17 mouse cellular contexts compared by ENCODE assay signal in the genomic region with DNA sequence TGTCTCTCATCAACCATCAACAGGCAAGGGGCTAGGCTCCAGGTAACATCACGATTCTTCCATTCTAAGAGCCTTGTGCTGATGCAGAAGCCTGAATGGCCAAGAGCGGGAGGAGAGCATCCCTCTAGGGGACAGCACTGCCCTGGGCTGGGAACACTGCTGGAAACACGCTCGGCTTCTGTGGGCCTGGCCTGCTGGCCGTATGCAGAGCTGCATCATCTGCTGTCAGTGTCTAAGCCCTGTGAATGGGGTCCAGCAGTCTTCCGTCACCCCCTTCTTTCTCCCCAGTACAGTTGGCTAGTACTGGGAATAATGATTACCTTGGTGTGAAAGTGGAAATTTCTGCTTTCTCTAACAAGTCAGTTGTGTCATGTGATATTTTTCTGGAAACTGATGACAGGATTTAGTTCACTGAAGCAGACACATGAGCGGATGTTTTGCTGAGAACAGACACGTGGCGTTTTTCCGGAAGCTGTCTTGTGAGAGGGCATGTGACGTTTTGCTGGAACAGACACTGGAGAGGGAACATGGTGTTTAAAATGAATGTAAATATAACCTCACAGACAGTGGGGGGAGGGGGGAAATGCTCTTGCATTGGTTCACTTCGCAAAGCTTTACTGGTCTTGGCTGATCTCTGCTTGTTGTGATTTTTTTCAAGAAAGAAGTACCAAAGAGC. TPM values are rescaled to one million over a fixed set of nuclear protein-coding genes. Genes with fewer than 3 reads are reported as not detected.
DNase-seq lines count a peak whose midpoint lies in the region; ATAC-seq and TF ChIP-seq lines count a peak whose summit lies in the region.
"Had no signal": no experiment of that assay in that cellular context is flagged by ENCODE, and none has a peak within 500 bp of the region (broad histone marks: within the 10 kb centered on the region; RNA-seq: fewer than 3 reads in every experiment).

No protein-coding gene starts in this region.

- TF ChIP-seq POLR2A in liver, adult 2 months (IDR thresholded peaks at IDR 0.05; ENCODE audit: extremely low read depth, insufficient read depth, low read length), result no peak

- no peak overlapping the region for H3K4me2 ChIP-seq in forebrain, postnatal 0 days (ENCODE audit: low read depth)
- no peak overlapping the region for H3K4me2 ChIP-seq in forebrain, embryonic 13.5 days
- no peak overlapping the region for H3K4me2 ChIP-seq in lung, embryonic 16.5 days (ENCODE audit: low read depth, low read length)
- H3K4me2 ChIP-seq: midbrain, embryonic 15.5 days; neural tube, embryonic 15.5 days had no signal

- DNase-seq in forebrain, postnatal 0 days, result peak; percentile 46
- peak; percentile 10 for DNase-seq in liver, adult 2 months (ENCODE audit: extremely low read depth, low read depth, low spot score)
- DNase-seq in liver, result no peak
- no peak for DNase-seq in ovary, postnatal 10 days (ENCODE audit: low spot score)
- no peak for DNase-seq in spleen, postnatal 10 days (ENCODE audit: low spot score in 2 of 2)
- DNase-seq: adrenal gland, postnatal 36 days; cerebellum, adult 18-20 months; right cerebral cortex, postnatal 14 days had no signal

- ATAC-seq in forebrain, postnatal 0 days, result peak; percentile 65
- no peak; the same call in 1 of the 2 replicates for ATAC-seq in forebrain, embryonic 13.5 days
- peak; percentile 90 for ATAC-seq in lung, embryonic 16.5 days (ENCODE audit: low read depth)
- no peak for ATAC-seq in frontal cortex, adult (ENCODE audit: low TSS enrichment)
- ATAC-seq: midbrain, embryonic 15.5 days had no signal

- H3K36me3 ChIP-seq in forebrain, postnatal 0 days (ENCODE audit: insufficient read depth), result no peaks in the 10 kb centered on the region
- no peaks in the 10 kb centered on the region for H3K36me3 ChIP-seq in forebrain, embryonic 13.5 days (ENCODE audit: poor library complexity, severe bottlenecking)
- no peaks in the 10 kb centered on the region for H3K36me3 ChIP-seq in liver, adult 2 months (ENCODE audit: control insufficient read depth, insufficient read depth, low read length)
- no peaks in the 10 kb centered on the region for H3K36me3 ChIP-seq in lung, embryonic 16.5 days (ENCODE audit: control insufficient read depth, insufficient read depth, low read length)
- H3K36me3 ChIP-seq: midbrain, embryonic 15.5 days; neural tube, embryonic 15.5 days had no signal

- 48% methylated on average over 12 of the region's 12 CpGs for WGBS in forebrain, postnatal 0 days
- 85% methylated on average over 12 of the region's 12 CpGs for WGBS in forebrain, embryonic 13.5 days
- WGBS in liver, adult 2 months, result 76% methylated on average over 12 of the region's 12 CpGs
- 42% methylated on average over 12 of the region's 12 CpGs for WGBS in lung, embryonic 16.5 days

- H3K27me3 ChIP-seq in forebrain, postnatal 0 days (ENCODE audit: insufficient read depth, low read length), result no peaks in the 10 kb centered on the region
- H3K27me3 ChIP-seq in forebrain, embryonic 13.5 days, result no peaks in the 10 kb centered on the region
- H3K27me3 ChIP-seq in liver, adult 2 months (ENCODE audit: control insufficient read depth, insufficient read depth, low read length), result no peaks in the 10 kb centered on the region
- H3K27me3 ChIP-seq in lung, embryonic 16.5 days (ENCODE audit: control insufficient read depth, insufficient read depth, low read depth, low read length), result no peaks in the 10 kb centered on the region
- H3K27me3 ChIP-seq: midbrain, embryonic 15.5 days; neural tube, embryonic 15.5 days had no signal

- H3K9ac ChIP-seq in forebrain, postnatal 0 days, result no peak overlapping the region
- no peak overlapping the region for H3K9ac ChIP-seq in forebrain, embryonic 13.5 days
- no peak overlapping the region for H3K9ac ChIP-seq in liver, adult 2 months (ENCODE audit: low read depth, low read length)
- H3K9ac ChIP-seq in lung, embryonic 16.5 days (ENCODE audit: low read length), result no peak overlapping the region
- H3K9ac ChIP-seq: midbrain, embryonic 15.5 days; neural tube, embryonic 15.5 days had no signal

- no peaks in the 10 kb centered on the region for H3K9me3 ChIP-seq in forebrain, postnatal 0 days (ENCODE audit: low read length)
- H3K9me3 ChIP-seq in forebrain, embryonic 13.5 days (replicated peaks), result no peaks in the 10 kb centered on the region; the same call in 1 of the 2 replicates
- H3K9me3 ChIP-seq in lung, embryonic 16.5 days (ENCODE audit: control insufficient read depth, low read length), result no peaks in the 10 kb centered on the region
- H3K9me3 ChIP-seq: midbrain, embryonic 15.5 days; neural tube, embryonic 15.5 days had no signal

- TF ChIP-seq CTCF in forebrain, postnatal 0 days (IDR thresholded peaks at IDR 0.05; ENCODE audit: low read depth), result peak; percentile 18; the same call in 1 of the 2 replicates
- TF ChIP-seq CTCF in liver, adult 2 months (IDR thresholded peaks at IDR 0.05; ENCODE audit: low read depth, low read length), result no peak

- H3K27ac ChIP-seq in forebrain, postnatal 0 days (ENCODE audit: low read depth, low read length), result no peak overlapping the region
- H3K27ac ChIP-seq in forebrain, embryonic 13.5 days, result no peak overlapping the region
- H3K27ac ChIP-seq in liver, adult 2 months (replicated peaks; ENCODE audit: insufficient read depth, low read depth, low read length), result no peak overlapping the region
- no peak overlapping the region for H3K27ac ChIP-seq in lung, embryonic 16.5 days (ENCODE audit: low read length)
- H3K27ac ChIP-seq: midbrain, embryonic 15.5 days; neural tube, embryonic 15.5 days had no signal

- no peak overlapping the region for H3K4me3 ChIP-seq in forebrain, postnatal 0 days (ENCODE audit: low read depth, low read length)
- H3K4me3 ChIP-seq in forebrain, embryonic 13.5 days, result no peak overlapping the region
- no peak overlapping the region for H3K4me3 ChIP-seq in liver, adult 2 months (ENCODE audit: insufficient read depth, low read depth, low read length)
- H3K4me3 ChIP-seq in lung, embryonic 16.5 days (ENCODE audit: low read length), result no peak overlapping the region
- H3K4me3 ChIP-seq: midbrain, embryonic 15.5 days; neural tube, embryonic 15.5 days had no signal

- H3K4me1 ChIP-seq in forebrain, postnatal 0 days (ENCODE audit: insufficient read depth), result no peaks in the 10 kb centered on the region
- no peaks in the 10 kb centered on the region for H3K4me1 ChIP-seq in forebrain, embryonic 13.5 days
- H3K4me1 ChIP-seq in liver, adult 2 months (ENCODE audit: control insufficient read depth, insufficient read depth, low read length), result no peaks in the 10 kb centered on the region
- no peaks in the 10 kb centered on the region for H3K4me1 ChIP-seq in lung, embryonic 16.5 days (replicated peaks; ENCODE audit: control insufficient read depth, insufficient read depth, low read length)
- H3K4me1 ChIP-seq: midbrain, embryonic 15.5 days; neural tube, embryonic 15.5 days had no signal

- H3K79me2 ChIP-seq in liver, adult 2 months (ENCODE audit: control insufficient read depth, insufficient read depth, low read length), result no peaks in the 10 kb centered on the region

RNA-seq across cellular contexts. Expression of a gene that starts 42.2 kb away (rescaled TPM):
- total RNA-seq in forebrain, postnatal 0 days (2014; rRNA removed), result not detected in 2 replicates
- polyA plus RNA-seq in forebrain, postnatal 0 days (2015; fragmentation: Nextera tagmentation; extraction: Ambion mirVana), result not detected in 2 replicates
- not detected in 2 replicates for polyA plus RNA-seq in forebrain, embryonic 13.5 days (2015; fragmentation: Nextera tagmentation; extraction: Ambion mirVana)
- total RNA-seq in liver, adult 2 months (2014; rRNA removed), result not detected in 2 replicates
- polyA plus RNA-seq in liver, adult 2 months (2012; rRNA removed), result not detected in 2 replicates
- 0.25 and 1.4 TPM in 2 replicates for polyA plus RNA-seq in lung, embryonic 16.5 days (2015; fragmentation: Nextera tagmentation; extraction: Ambion mirVana)
- total RNA-seq: adrenal gland, postnatal 36 days; gastrocnemius, adult 18-20 months; heart, postnatal 36 days; layer of hippocampus, adult 18-20 months; left cerebral cortex, postnatal 36 days had no signal
- polyA plus RNA-seq: midbrain, embryonic 15.5 days; neural tube, embryonic 15.5 days had no signal

Comparison
In these comparisons a context has a peak if more than half of its experiments do, and no peak if none do; other contexts are left out.
1. ATAC-seq: peak in forebrain, postnatal 0 days (single experiment) and lung, embryonic 16.5 days (single experiment); none in forebrain, embryonic 13.5 days (single experiment) and frontal cortex, adult (single experiment).
2. DNase-seq: peak in forebrain, postnatal 0 days (single experiment) and liver, adult 2 months (single experiment); none in liver (single experiment), ovary, postnatal 10 days (single experiment) and spleen, postnatal 10 days (0 of 2).